Comparison of ENCODE assay signal across 21 mouse cellular contexts in genomic region chr12:16172176-16172575, GRCm38 (mm10).
DNase-seq lines count a peak whose midpoint lies in the region; ATAC-seq and TF ChIP-seq lines count a peak whose summit lies in the region.
"Had no signal": no experiment of that assay in that cellular context is flagged by ENCODE, and none has a peak within 500 bp of the region (broad histone marks: within the 10 kb centered on the region; RNA-seq: fewer than 3 reads in every experiment).

No protein-coding gene starts in this region.

- no peaks in the 10 kb centered on the region for H3K27me3 ChIP-seq in forebrain, embryonic 14.5 days (replicated peaks; ENCODE audit: control insufficient read depth, insufficient read depth, low read length)
- no peaks in the 10 kb centered on the region for H3K27me3 ChIP-seq in forebrain, embryonic 10.5 days (ENCODE audit: poor library complexity, severe bottlenecking)
- no peaks in the 10 kb centered on the region for H3K27me3 ChIP-seq in forebrain, postnatal 0 days (ENCODE audit: insufficient read depth, low read length)
- no peaks in the 10 kb centered on the region for H3K27me3 ChIP-seq in forebrain, embryonic 15.5 days
- H3K27me3 ChIP-seq: CH12.LX; embryonic facial prominence, embryonic 12.5 days; forebrain, embryonic 13.5 days; Patski had no signal

- H3K27ac ChIP-seq in forebrain, embryonic 14.5 days (ENCODE audit: low read depth, low read length): no peak overlapping the region
- no peak overlapping the region for H3K27ac ChIP-seq in forebrain, embryonic 10.5 days
- H3K27ac ChIP-seq in forebrain, postnatal 0 days (ENCODE audit: low read depth, low read length): no peak overlapping the region
- H3K27ac ChIP-seq in forebrain, embryonic 15.5 days (replicated peaks): no peak overlapping the region
- H3K27ac ChIP-seq: embryonic facial prominence, embryonic 10.5 days; embryonic facial prominence, embryonic 12.5 days; forebrain, embryonic 13.5 days had no signal

- H3K4me3 ChIP-seq in forebrain, embryonic 14.5 days (ENCODE audit: low read depth, low read length): no peak overlapping the region
- no peak overlapping the region for H3K4me3 ChIP-seq in forebrain, embryonic 10.5 days
- no peak overlapping the region for H3K4me3 ChIP-seq in forebrain, postnatal 0 days (ENCODE audit: low read depth, low read length)
- no peak overlapping the region for H3K4me3 ChIP-seq in forebrain, embryonic 15.5 days
- H3K4me3 ChIP-seq: embryonic facial prominence, embryonic 10.5 days; embryonic facial prominence, embryonic 12.5 days; forebrain, embryonic 13.5 days had no signal

- DNase-seq in forebrain, embryonic 14.5 days (ENCODE audit: low spot score): peak; percentile 25
- no peak for DNase-seq in forebrain, embryonic 10.5 days (ENCODE audit: extremely low spot score, low spot score)
- DNase-seq in forebrain, postnatal 0 days: peak; percentile 52
- DNase-seq in heart, adult 11 months: peak; percentile 2
- DNase-seq in heart, postnatal 14 days: no peak
- DNase-seq: adrenal gland, adult 8-10 months; adrenal gland, postnatal 14 days; adrenal gland, postnatal 36 days; B cell, adult 2 months; cerebellum, adult 11-12 months; cerebellum, adult 2 months; cerebellum, adult 9-10 months; cerebellum, postnatal 10 days; cerebellum, postnatal 25 days had no signal

- TF ChIP-seq CTCF in forebrain, postnatal 0 days (IDR thresholded peaks at IDR 0.05; ENCODE audit: low read depth): no peak

- WGBS in forebrain, embryonic 14.5 days: 82% methylated on average over 2 of the region's 2 CpGs
- 85% methylated on average over 2 of the region's 2 CpGs for WGBS in forebrain, embryonic 10.5 days
- WGBS in forebrain, postnatal 0 days: 64% methylated on average over 2 of the region's 2 CpGs
- WGBS in forebrain, embryonic 15.5 days: 76% methylated on average over 2 of the region's 2 CpGs

- intact Hi-C loops in heart, postnatal 14 days (cut with DNase I): no loop called here

- H3K36me3 ChIP-seq in forebrain, embryonic 14.5 days (ENCODE audit: control insufficient read depth, insufficient read depth, low read length): no peaks in the 10 kb centered on the region
- H3K36me3 ChIP-seq in forebrain, embryonic 10.5 days (replicated peaks): no peaks in the 10 kb centered on the region
- H3K36me3 ChIP-seq in forebrain, postnatal 0 days (ENCODE audit: insufficient read depth): no peaks in the 10 kb centered on the region
- H3K36me3 ChIP-seq in forebrain, embryonic 15.5 days: no peaks in the 10 kb centered on the region
- H3K36me3 ChIP-seq: embryonic facial prominence, embryonic 10.5 days; embryonic facial prominence, embryonic 12.5 days; G1E had no signal

- H3K9me3 ChIP-seq in forebrain, embryonic 14.5 days (replicated peaks; ENCODE audit: control insufficient read depth, low read length): no peaks in the 10 kb centered on the region
- H3K9me3 ChIP-seq in forebrain, embryonic 10.5 days: no peaks in the 10 kb centered on the region
- H3K9me3 ChIP-seq in forebrain, postnatal 0 days (ENCODE audit: low read length): no peaks in the 10 kb centered on the region
- H3K9me3 ChIP-seq in forebrain, embryonic 15.5 days: no peaks in the 10 kb centered on the region
- H3K9me3 ChIP-seq: embryonic facial prominence, embryonic 10.5 days; embryonic facial prominence, embryonic 12.5 days; forebrain, embryonic 13.5 days; G1E had no signal

- no peak overlapping the region for H3K4me2 ChIP-seq in forebrain, embryonic 14.5 days (ENCODE audit: low read length)
- H3K4me2 ChIP-seq in forebrain, postnatal 0 days (ENCODE audit: low read depth): no peak overlapping the region
- no peak overlapping the region for H3K4me2 ChIP-seq in forebrain, embryonic 15.5 days (replicated peaks)
- H3K4me2 ChIP-seq: embryonic facial prominence, embryonic 12.5 days; forebrain, embryonic 13.5 days had no signal

- ATAC-seq in forebrain, embryonic 14.5 days: no peak
- peak; percentile 70 for ATAC-seq in forebrain, postnatal 0 days
- no peak for ATAC-seq in forebrain, embryonic 15.5 days (replicated peaks)
- ATAC-seq: forebrain, embryonic 13.5 days; Patski had no signal

- H3K9ac ChIP-seq in forebrain, embryonic 14.5 days (ENCODE audit: low read length): no peak overlapping the region
- H3K9ac ChIP-seq in forebrain, postnatal 0 days: no peak overlapping the region
- H3K9ac ChIP-seq in forebrain, embryonic 15.5 days (replicated peaks): no peak overlapping the region
- H3K9ac ChIP-seq: embryonic facial prominence, embryonic 12.5 days; forebrain, embryonic 13.5 days had no signal

- H3K4me1 ChIP-seq in forebrain, embryonic 14.5 days (ENCODE audit: control insufficient read depth, insufficient read depth, low read length): no peaks in the 10 kb centered on the region
- H3K4me1 ChIP-seq in forebrain, embryonic 10.5 days: peaks cover 5% of the 10 kb centered on the region
- H3K4me1 ChIP-seq in forebrain, postnatal 0 days (ENCODE audit: insufficient read depth): no peaks in the 10 kb centered on the region
- no peaks in the 10 kb centered on the region for H3K4me1 ChIP-seq in forebrain, embryonic 15.5 days
- H3K4me1 ChIP-seq: embryonic facial prominence, embryonic 10.5 days; embryonic facial prominence, embryonic 12.5 days; forebrain, embryonic 13.5 days had no signal

Comparison
In these comparisons a context has a peak if more than half of its experiments do, and no peak if none do; other contexts are left out.
1. DNase-seq: peak in forebrain, embryonic 14.5 days (single experiment), forebrain, postnatal 0 days (single experiment) and heart, adult 11 months (single experiment); none in forebrain, embryonic 10.5 days (single experiment) and heart, postnatal 14 days (0 of 2).